Mouse (Mus musculus): ENCODE results near the gene Appl2. TPM values are rescaled to one million over a fixed set of nuclear protein-coding genes. Genes with fewer than 3 reads are reported as not detected.
A peak's percentile ranks its signal among the peaks of the same experiment; 100 is the strongest.

Appl2 gene
- polyA plus RNA-seq, 1 experiment from 2014 or later: 42.7 TPM

DNA sequence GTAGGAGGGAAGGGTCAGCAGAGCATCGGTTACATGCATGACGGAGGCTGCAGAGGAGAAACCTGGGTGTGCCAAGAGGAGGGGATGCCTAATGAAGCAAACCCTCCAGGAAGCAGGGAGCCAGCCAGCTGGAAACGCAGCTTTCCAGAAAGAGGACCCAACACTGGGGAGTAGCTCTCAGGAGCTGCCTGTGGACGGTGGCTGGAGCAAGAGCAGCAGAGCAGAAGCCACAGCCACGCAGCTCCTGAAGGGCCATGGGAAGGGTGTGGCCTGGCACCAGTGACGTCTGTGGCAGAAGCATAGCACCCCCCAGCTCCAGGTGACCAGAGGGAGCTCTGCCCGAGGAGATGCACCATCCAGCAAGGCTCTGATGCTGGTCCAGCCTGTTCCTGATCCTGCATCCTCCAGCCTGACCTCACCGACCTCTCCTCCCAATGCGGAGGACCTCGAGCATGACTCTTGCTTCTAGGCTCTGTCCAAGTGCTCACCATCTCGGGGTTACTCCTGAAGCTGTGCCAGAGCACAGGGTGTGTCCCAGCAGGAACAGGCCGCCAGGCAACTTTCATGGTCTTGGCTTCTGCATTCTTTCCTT, 19.3 kb downstream of the Appl2 start:
- ATAC-seq (ENCODE audit: low read depth): no peak
- Histone ChIP-seq H3K36me3 (peaks cover 45% of the 10 kb centered on the region), H3K27ac (replicated peaks) (no peak overlapping the region), H3K9ac (no peak overlapping the region), H3K27me3 (no peaks in the 10 kb centered on the region), H3K4me3 (no peak overlapping the region), H3K9me3 (no peaks in the 10 kb centered on the region), H3K4me1 (replicated peaks) (peaks cover 12% of the 10 kb centered on the region; the same call in 1 of the 2 replicates), H3K4me2 (no peak overlapping the region)
- WGBS: 89% methylated on average over 12 of the region's 12 CpGs

DNA sequence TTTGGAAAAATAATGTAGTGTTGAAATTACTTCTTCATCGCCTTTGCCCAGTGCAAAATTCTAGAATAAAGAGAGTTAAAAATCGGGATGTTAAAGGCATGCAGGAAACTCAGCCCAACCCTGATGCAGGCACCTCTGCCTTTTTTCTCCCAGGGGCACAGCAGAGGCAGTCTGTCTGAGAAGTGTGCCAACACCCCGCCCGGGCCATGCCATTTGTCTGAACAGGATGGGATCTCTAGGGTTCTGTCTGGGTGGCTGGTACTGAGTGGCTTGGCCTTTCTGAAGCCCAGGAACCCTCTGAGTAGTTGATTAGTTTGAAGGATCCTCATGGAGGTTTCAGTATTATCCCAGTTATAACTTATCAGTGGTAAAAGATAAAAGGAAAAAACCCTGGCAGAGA, 20.3 kb downstream of the Appl2 start:
- Histone ChIP-seq H3K9ac (no peak overlapping the region), H3K27me3 (no peaks in the 10 kb centered on the region), H3K9me3 (no peaks in the 10 kb centered on the region), H3K27ac (replicated peaks) (no peak overlapping the region), H3K4me3 (no peak overlapping the region), H3K4me2 (no peak overlapping the region), H3K4me1 (replicated peaks) (peaks cover 11% of the 10 kb centered on the region; the same call in 1 of the 2 replicates), H3K36me3 (peaks cover 45% of the 10 kb centered on the region)
- WGBS: 91% methylated on average over 4 of the region's 4 CpGs
- ATAC-seq (ENCODE audit: low read depth): no peak

GRCm38 (mm10) chr10:83627113-83627687, 21.3 kb downstream of the Appl2 start:
- Histone ChIP-seq H3K4me2 (no peak overlapping the region), H3K9me3 (no peaks in the 10 kb centered on the region), H3K9ac (no peak overlapping the region), H3K27ac (replicated peaks) (no peak overlapping the region), H3K27me3 (no peaks in the 10 kb centered on the region), H3K36me3 (peaks cover 43% of the 10 kb centered on the region), H3K4me3 (no peak overlapping the region), H3K4me1 (replicated peaks) (peaks cover 1% of the 10 kb centered on the region; the same call in 1 of the 2 replicates)
- 94% methylated on average over 9 of the region's 9 CpGs for WGBS
- no peak for ATAC-seq (ENCODE audit: low read depth)

- Histone ChIP-seq H3K4me2 (no peak overlapping the region), H3K36me3 (peaks cover 59% of the 10 kb centered on the region), H3K4me1 (replicated peaks) (0 out of 2 replicates have a peak, but pooled peaks cover 3% of the 10 kb centered on the region), H3K9me3 (no peaks in the 10 kb centered on the region), H3K27ac (replicated peaks) (no peak overlapping the region), H3K9ac (no peak overlapping the region), H3K4me3 (no peak overlapping the region), H3K27me3 (no peaks in the 10 kb centered on the region)
- ATAC-seq (ENCODE audit: low read depth): no peak
- 95% methylated on average over 12 of the region's 12 CpGs for WGBS
Measured at GRCm38 (mm10) chr10:83624841-83625240, 23.7 kb downstream of the Appl2 start.

GRCm38 (mm10) chr10:83624065-83624464, 24.5 kb downstream of the Appl2 start:
- no peak for ATAC-seq (ENCODE audit: low read depth)
- no peak overlapping the region for H3K4me3 ChIP-seq
- no peak overlapping the region for H3K9ac ChIP-seq
- no peaks in the 10 kb centered on the region for H3K27me3 ChIP-seq
- no peaks in the 10 kb centered on the region for H3K9me3 ChIP-seq
- WGBS: 86% methylated on average over 8 of the region's 8 CpGs
- H3K4me1 ChIP-seq (replicated peaks): 0 out of 2 replicates have a peak, but pooled peaks cover 10% of the 10 kb centered on the region
- H3K27ac ChIP-seq (replicated peaks): no peak overlapping the region
- peaks cover 57% of the 10 kb centered on the region for H3K36me3 ChIP-seq
- no peak overlapping the region for H3K4me2 ChIP-seq

DNA sequence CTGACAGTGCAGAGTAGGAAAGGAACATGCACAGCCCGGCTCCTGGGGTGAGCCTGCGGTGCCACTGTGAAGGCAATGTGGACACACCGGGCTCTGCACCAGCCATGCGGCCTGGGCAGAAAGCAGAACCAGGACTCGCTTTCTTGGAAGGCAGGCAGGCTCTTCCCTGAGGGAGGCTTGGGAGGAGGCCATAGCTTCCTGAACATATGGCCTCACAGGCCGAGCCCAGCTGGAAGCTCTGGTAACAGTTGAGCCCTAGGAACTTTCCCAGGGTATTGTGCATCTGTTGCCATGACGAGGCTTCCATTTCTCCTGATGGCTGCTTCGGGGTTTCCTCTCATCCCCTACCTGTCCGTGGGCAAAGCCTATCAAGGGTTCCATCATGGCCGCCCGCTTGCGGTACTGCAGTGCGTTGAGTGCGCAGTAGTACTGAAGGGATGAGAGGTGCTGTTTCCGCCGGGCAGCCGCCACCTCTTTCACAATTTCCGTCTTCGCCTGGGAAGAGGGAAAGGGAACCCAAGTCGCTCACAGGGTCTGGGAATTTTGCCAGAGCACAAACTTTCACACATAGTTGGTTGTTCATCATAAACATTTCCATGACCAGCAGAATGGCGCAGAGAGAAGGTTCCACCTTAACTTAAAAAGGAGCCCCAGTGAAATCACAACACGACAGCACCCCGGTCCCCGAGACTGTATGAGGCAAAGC, 28.0 kb downstream of the Appl2 start:
- no peak overlapping the region for H3K4me3 ChIP-seq
- H3K9me3 ChIP-seq: no peaks in the 10 kb centered on the region
- ATAC-seq (ENCODE audit: low read depth): peak; percentile 16; the same call in 1 of the 2 replicates
- H3K27ac ChIP-seq (replicated peaks): 0 out of 2 replicates have a peak overlapping the region, but pooled peaks have one; percentile 7
- 0 out of 2 replicates have a peak, but pooled peaks cover 13% of the 10 kb centered on the region for H3K4me1 ChIP-seq (replicated peaks)
- H3K27me3 ChIP-seq: no peaks in the 10 kb centered on the region
- 88% methylated on average over 24 of the region's 24 CpGs for WGBS
- peaks cover 48% of the 10 kb centered on the region for H3K36me3 ChIP-seq
- H3K4me2 ChIP-seq: no peak overlapping the region
- no peak overlapping the region for H3K9ac ChIP-seq

DNA sequence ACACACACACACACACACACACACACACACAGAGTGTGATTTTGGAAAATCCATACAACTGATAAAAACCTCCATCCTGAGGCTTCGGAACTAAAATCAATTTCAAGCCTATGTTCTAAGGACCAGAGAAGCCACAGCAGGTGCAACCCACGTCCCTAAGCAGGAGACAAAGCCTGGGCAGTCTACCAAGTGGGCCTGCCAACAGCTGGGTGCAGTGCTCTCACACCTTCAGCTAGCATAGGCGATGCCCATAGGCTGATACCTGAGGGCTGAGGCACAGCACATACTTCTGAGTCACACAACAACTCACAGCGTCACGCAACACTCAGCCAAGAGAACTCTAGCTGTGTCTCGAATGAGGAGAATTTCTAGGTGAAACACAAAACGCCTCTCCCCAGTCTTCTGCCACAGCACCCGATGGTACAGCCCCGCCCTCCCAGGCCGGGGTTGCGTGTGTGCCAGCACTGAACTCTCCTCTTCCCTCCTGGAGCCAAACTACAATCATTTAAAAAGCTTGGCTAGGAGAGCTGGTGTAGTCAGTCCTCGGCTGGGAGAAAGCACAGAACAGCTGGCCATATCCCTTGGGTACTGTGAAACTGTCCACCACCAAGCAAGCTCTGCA, 29.6 kb downstream of the Appl2 start:
- Histone ChIP-seq H3K9me3 (no peaks in the 10 kb centered on the region), H3K4me1 (replicated peaks) (0 out of 2 replicates have a peak, but pooled peaks cover 13% of the 10 kb centered on the region), H3K27me3 (no peaks in the 10 kb centered on the region), H3K4me3 (no peak overlapping the region), H3K4me2 (no peak overlapping the region), H3K9ac (no peak overlapping the region), H3K27ac (replicated peaks) (no peak overlapping the region; the same call in 1 of the 2 replicates), H3K36me3 (peaks cover 41% of the 10 kb centered on the region)
- 82% methylated on average over 12 of the region's 12 CpGs for WGBS
- ATAC-seq (ENCODE audit: low read depth): no peak

DNA sequence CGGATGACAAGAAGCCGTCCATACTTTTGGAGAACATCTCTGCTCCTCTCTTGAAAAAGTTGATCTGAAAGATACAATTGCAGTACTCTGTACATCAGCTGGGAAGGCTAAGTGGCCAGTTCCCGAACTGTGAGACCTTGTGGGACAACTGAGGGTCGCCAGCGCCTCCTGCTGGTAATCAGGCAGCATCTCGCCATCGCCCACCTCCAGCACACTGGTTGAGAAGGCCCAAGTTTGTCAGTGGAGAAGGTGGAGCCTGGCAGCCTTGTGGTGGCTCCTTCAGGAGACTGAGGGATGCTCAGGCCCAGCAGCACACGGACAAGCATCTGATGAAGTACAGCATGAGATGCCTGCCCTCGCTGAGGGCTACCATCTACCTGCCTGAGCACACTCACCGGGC, 31.2 kb downstream of the Appl2 start:
- Histone ChIP-seq H3K4me3 (no peak overlapping the region), H3K4me2 (no peak overlapping the region), H3K27ac (replicated peaks) (no peak overlapping the region), H3K27me3 (no peaks in the 10 kb centered on the region), H3K36me3 (peaks cover 55% of the 10 kb centered on the region), H3K9ac (no peak overlapping the region), H3K4me1 (replicated peaks) (0 out of 2 replicates have a peak, but pooled peaks cover 13% of the 10 kb centered on the region), H3K9me3 (no peaks in the 10 kb centered on the region)
- ATAC-seq (ENCODE audit: low read depth): no peak
- 55% methylated on average over 10 of the region's 10 CpGs for WGBS

- Histone ChIP-seq H3K27me3 (no peaks in the 10 kb centered on the region), H3K36me3 (peaks cover 74% of the 10 kb centered on the region), H3K4me3 (no peak overlapping the region), H3K27ac (replicated peaks) (no peak overlapping the region), H3K4me1 (replicated peaks) (no peaks in the 10 kb centered on the region), H3K9me3 (no peaks in the 10 kb centered on the region), H3K4me2 (no peak overlapping the region), H3K9ac (no peak overlapping the region)
- 91% methylated on average over 14 of the region's 14 CpGs for WGBS
- no peak for ATAC-seq (ENCODE audit: low read depth)
Measured at GRCm38 (mm10) chr10:83612648-83613215, 35.8 kb downstream of the Appl2 start.

DNA sequence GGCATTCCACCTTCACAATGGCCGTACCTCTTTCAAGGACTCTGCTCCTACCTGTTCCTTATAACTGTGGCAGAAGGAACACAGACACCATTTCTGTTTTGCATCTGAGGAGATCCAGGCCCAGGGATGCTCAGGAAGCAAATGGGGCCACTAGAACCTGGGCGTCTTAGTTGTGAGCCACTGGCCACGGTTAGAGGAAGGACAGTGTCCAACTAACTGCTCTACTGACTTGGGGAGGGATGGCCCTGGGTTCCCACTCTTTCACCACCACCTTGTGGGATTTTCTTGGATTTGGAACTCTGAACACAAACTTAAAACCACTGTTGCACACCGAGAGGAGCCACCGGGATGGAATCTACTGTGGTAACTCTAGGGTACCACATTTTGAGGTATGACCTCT, 36.7 kb downstream of the Appl2 start:
- Histone ChIP-seq H3K27me3 (no peaks in the 10 kb centered on the region), H3K9me3 (no peaks in the 10 kb centered on the region), H3K9ac (no peak overlapping the region), H3K36me3 (peaks cover 78% of the 10 kb centered on the region), H3K27ac (replicated peaks) (no peak overlapping the region), H3K4me2 (no peak overlapping the region), H3K4me3 (no peak overlapping the region), H3K4me1 (replicated peaks) (no peaks in the 10 kb centered on the region)
- ATAC-seq (ENCODE audit: low read depth): no peak
- WGBS: 98% methylated on average over 5 of the region's 5 CpGs

GRCm38 (mm10) chr10:83610518-83610917, 38.0 kb downstream of the Appl2 start:
- H3K9ac ChIP-seq: no peak overlapping the region
- no peaks in the 10 kb centered on the region for H3K9me3 ChIP-seq
- no peak overlapping the region for H3K4me3 ChIP-seq
- H3K27ac ChIP-seq (replicated peaks): no peak overlapping the region
- H3K4me2 ChIP-seq: no peak overlapping the region
- H3K36me3 ChIP-seq: peaks cover 81% of the 10 kb centered on the region
- H3K27me3 ChIP-seq: no peaks in the 10 kb centered on the region
- 97% methylated on average over 7 of the region's 7 CpGs for WGBS
- H3K4me1 ChIP-seq (replicated peaks): peaks cover 8% of the 10 kb centered on the region
- ATAC-seq (ENCODE audit: low read depth): no peak

DNA sequence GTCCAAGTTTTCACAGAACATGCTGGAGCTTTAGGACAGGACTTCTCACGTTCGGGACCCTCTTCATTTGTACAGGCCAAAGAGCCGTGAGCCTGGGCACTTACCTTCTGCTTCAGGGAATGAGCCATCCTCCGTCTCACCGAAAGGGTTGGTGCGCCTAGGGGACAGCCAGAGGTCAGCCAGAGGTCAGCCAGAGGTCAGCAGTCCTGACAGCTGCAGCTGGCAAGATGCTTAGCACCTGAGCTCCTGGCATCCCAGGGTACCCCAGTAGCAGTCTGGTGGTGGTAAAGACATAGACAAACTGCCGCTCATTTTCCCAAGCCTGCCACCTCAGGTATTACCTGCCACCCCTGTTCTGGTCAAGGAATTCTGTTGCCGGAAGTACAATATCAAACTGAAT, 39.9 kb downstream of the Appl2 start:
- Histone ChIP-seq H3K27me3 (no peaks in the 10 kb centered on the region), H3K4me3 (no peak overlapping the region), H3K9ac (no peak overlapping the region), H3K9me3 (no peaks in the 10 kb centered on the region), H3K36me3 (peaks cover 87% of the 10 kb centered on the region), H3K4me1 (replicated peaks) (peaks cover 13% of the 10 kb centered on the region), H3K27ac (replicated peaks) (no peak overlapping the region), H3K4me2 (no peak overlapping the region)
- ATAC-seq (ENCODE audit: low read depth): no peak
- WGBS: 73% methylated on average over 8 of the region's 8 CpGs
